Mouse (Mus musculus): ENCODE results near the gene Gm6993. TPM values are rescaled to one million over a fixed set of nuclear protein-coding genes. Genes with fewer than 3 reads are reported as not detected.

Gene Gm6993
- total and polyA plus RNA-seq, 3 experiments: not detected

GRCm38 (mm10) chr12:31239798-31240197, 772 bp upstream of the Gm6993 start:
- DNase-seq: no peak

- no peak for DNase-seq
These were observed 1.2 kb downstream of the Gm6993 start for GRCm38 (mm10) chr12:31241595-31242342.

GRCm38 (mm10) chr12:31244001-31244400, 3.4 kb downstream of the Gm6993 start:
- no peak for DNase-seq

- no peak for DNase-seq
These were observed 4.1 kb downstream of the Gm6993 start for GRCm38 (mm10) chr12:31244691-31245090.

GRCm38 (mm10) chr12:31246153-31246552, 5.6 kb downstream of the Gm6993 start:
- no peak for DNase-seq

GRCm38 (mm10) chr12:31246615-31247014, 6.0 kb downstream of the Gm6993 start:
- no peak for DNase-seq

- DNase-seq: no peak
These were observed 7.6 kb downstream of the Gm6993 start for GRCm38 (mm10) chr12:31248165-31248564.

GRCm38 (mm10) chr12:31248681-31249080, 8.1 kb downstream of the Gm6993 start:
- DNase-seq: no peak

- no peak for DNase-seq
These were observed 11.7 kb downstream of the Gm6993 start for GRCm38 (mm10) chr12:31252259-31252658.

- no peak for DNase-seq
These were observed 14.4 kb downstream of the Gm6993 start for GRCm38 (mm10) chr12:31254978-31255377.

GRCm38 (mm10) chr12:31256121-31256903, 15.7 kb downstream of the Gm6993 start:
- DNase-seq: no peak

GRCm38 (mm10) chr12:31261882-31262281, 21.3 kb downstream of the Gm6993 start:
- no peak for DNase-seq

GRCm38 (mm10) chr12:31263921-31264320, 23.4 kb downstream of the Gm6993 start:
- no peak for DNase-seq

- DNase-seq: peak; percentile 91
These were observed 24.6 kb downstream of the Gm6993 start, which contains the start of gene Lamb1 for GRCm38 (mm10) chr12:31265005-31265721. Gene Lamb1, plus strand, starts transcription at chr12:31265234.

GRCm38 (mm10) chr12:31265722-31266431, 25.3 kb downstream of the Gm6993 start:
- peak; percentile 63 for DNase-seq

- DNase-seq: no peak
These were observed 26.1 kb downstream of the Gm6993 start for GRCm38 (mm10) chr12:31266686-31267085.

GRCm38 (mm10) chr12:31267363-31267762, 26.8 kb downstream of the Gm6993 start:
- DNase-seq: no peak

GRCm38 (mm10) chr12:31268315-31268714, 27.7 kb downstream of the Gm6993 start:
- DNase-seq: no peak

GRCm38 (mm10) chr12:31269020-31269597, 28.5 kb downstream of the Gm6993 start:
- DNase-seq: no peak

GRCm38 (mm10) chr12:31270361-31270760, 29.8 kb downstream of the Gm6993 start:
- DNase-seq: no peak

GRCm38 (mm10) chr12:31270776-31271175, 30.2 kb downstream of the Gm6993 start:
- DNase-seq: no peak
